ENCODE assay signal across 8 mouse cellular contexts in the genomic region with DNA sequence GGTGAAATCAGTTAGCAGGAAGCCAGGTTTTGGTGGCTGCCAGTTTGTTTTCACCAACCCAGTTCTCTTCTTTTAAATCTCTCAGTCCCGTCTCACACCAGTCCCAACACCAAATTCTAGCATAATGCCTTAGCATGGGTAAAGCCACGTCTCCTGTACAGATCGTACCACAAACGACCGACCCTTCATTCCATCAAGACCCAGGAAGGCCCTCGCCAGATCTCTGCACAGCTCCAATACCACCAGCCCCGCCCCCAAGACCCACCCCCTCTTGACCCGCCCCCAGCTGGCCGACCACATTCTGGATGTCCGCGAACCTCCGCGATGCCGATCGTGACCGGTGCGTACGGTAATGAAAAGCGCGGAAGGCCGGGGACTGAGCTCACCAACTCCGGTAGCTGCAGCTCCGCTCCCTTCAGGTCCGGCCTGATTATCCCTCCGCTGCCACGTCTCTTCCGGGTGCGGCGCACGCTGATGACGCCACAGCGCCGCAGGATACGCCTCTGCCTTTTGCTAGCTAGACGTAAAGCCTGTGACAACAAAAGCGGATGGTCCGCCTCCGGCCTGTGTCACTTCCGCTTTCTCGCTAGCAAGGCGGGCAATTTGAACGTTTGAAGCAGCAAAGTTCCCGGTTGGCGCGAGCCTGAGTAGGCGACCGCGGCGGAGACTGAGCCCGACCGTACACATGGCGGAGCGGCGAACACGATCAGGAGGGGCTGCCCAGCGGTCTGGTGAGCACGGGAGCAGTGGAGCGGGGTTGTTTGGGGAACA. TPM values are rescaled to one million over a fixed set of nuclear protein-coding genes. Genes with fewer than 3 reads are reported as not detected.
DNase-seq lines count a peak whose midpoint lies in the region; ATAC-seq and TF ChIP-seq lines count a peak whose summit lies in the region.

A gene (minus strand): TSS at position 479 of the 771 bp plus-strand sequence.
A gene (plus strand): TSS at position 506 of the 771 bp plus-strand sequence.

- no peaks in the 10 kb centered on the region for H3K9me3 ChIP-seq in G1E (replicated peaks)
- H3K9me3 ChIP-seq in forebrain, embryonic 16.5 days (ENCODE audit: control insufficient read depth, low read length), result no peaks in the 10 kb centered on the region
- H3K9me3 ChIP-seq in lung, embryonic 15.5 days, result no peaks in the 10 kb centered on the region

- WGBS in forebrain, embryonic 16.5 days, result under 1% methylated on average over 58 of the region's 58 CpGs
- WGBS in lung, embryonic 15.5 days, result under 1% methylated on average over 58 of the region's 58 CpGs

- ATAC-seq in G1E (ENCODE audit: extremely low read depth, insufficient number of reproducible peaks, low FRiP score, poor library complexity, severe bottlenecking), result peak; percentile 63
- peak; percentile 93 for ATAC-seq in forebrain, embryonic 16.5 days
- peak; percentile 91 for ATAC-seq in lung, embryonic 15.5 days (ENCODE audit: borderline replicate concordance, extremely low read depth, low FRiP score, low TSS enrichment)

- H3K36me3 ChIP-seq in G1E (replicated peaks), result peaks cover 85% of the 10 kb centered on the region
- H3K36me3 ChIP-seq in forebrain, embryonic 16.5 days (ENCODE audit: control insufficient read depth, insufficient read depth), result peaks cover 13% of the 10 kb centered on the region
- H3K36me3 ChIP-seq in lung, embryonic 15.5 days, result peaks cover 63% of the 10 kb centered on the region

- no peak for TF ChIP-seq CTCF in G1E (IDR thresholded peaks at IDR 0.05; ENCODE audit: low read depth, low read length)

- peak within 1 kb of the TSS; percentile 59 for H3K27ac ChIP-seq in forebrain, embryonic 16.5 days (ENCODE audit: low read length)
- peak within 1 kb of the TSS; percentile 58 for H3K27ac ChIP-seq in lung, embryonic 15.5 days

- peaks cover 60% of the 10 kb centered on the region for H3K4me1 ChIP-seq in G1E (ENCODE audit: insufficient read depth, low read depth, low read length)
- peaks cover 21% of the 10 kb centered on the region for H3K4me1 ChIP-seq in forebrain, embryonic 16.5 days (replicated peaks; ENCODE audit: control insufficient read depth, insufficient read depth, low read length)
- peaks cover 22% of the 10 kb centered on the region for H3K4me1 ChIP-seq in lung, embryonic 15.5 days

- H3K4me2 ChIP-seq in forebrain, embryonic 16.5 days (ENCODE audit: low read length), result peak within 1 kb of the TSS; percentile 91
- peak within 1 kb of the TSS; percentile 83 for H3K4me2 ChIP-seq in lung, embryonic 15.5 days

- H3K9ac ChIP-seq in forebrain, embryonic 16.5 days (replicated peaks; ENCODE audit: low read depth, low read length), result peak within 1 kb of the TSS; percentile 75
- peak within 1 kb of the TSS; percentile 64 for H3K9ac ChIP-seq in lung, embryonic 15.5 days

- peak; percentile 84 for DNase-seq in G1E (ENCODE audit: low spot score)
- peak; percentile 97 to 99 for DNase-seq in cerebellum, adult 18-20 months
- peak; percentile 96 for DNase-seq in heart, postnatal 4 days
- peak; percentile 96 to 97 for DNase-seq in layer of hippocampus, adult 8-10 months (ENCODE audit: low spot score in 2 of 2)
- DNase-seq in ovary, adult 18-20 months (ENCODE audit: low spot score), result peak; percentile 93
- DNase-seq in thymus, postnatal 0 days (ENCODE audit: low spot score), result peak; percentile 99

- no peaks in the 10 kb centered on the region for H3K27me3 ChIP-seq in G1E (ENCODE audit: insufficient read depth, low read length)
- H3K27me3 ChIP-seq in forebrain, embryonic 16.5 days (replicated peaks; ENCODE audit: control insufficient read depth, insufficient read depth, low read length), result no peaks in the 10 kb centered on the region
- H3K27me3 ChIP-seq in lung, embryonic 15.5 days, result no peaks in the 10 kb centered on the region

- peak within 1 kb of the TSS; percentile 93 for H3K4me3 ChIP-seq in G1E (ENCODE audit: low read depth, low read length)
- peak within 1 kb of the TSS; percentile 77 for H3K4me3 ChIP-seq in forebrain, embryonic 16.5 days (replicated peaks; ENCODE audit: low read length)
- peak within 1 kb of the TSS; percentile 62 for H3K4me3 ChIP-seq in lung, embryonic 15.5 days

RNA-seq across cellular contexts. Expression of the first gene that starts in this region (rescaled TPM):
- total RNA-seq in G1E (2014; fragmentation: Nextera tagmentation), result 21.6 and 24.5 TPM in 2 replicates
- 32.8 and 36.1 TPM in 2 replicates for total RNA-seq in G1E (2017)
- 56.3 and 59.9 TPM in 2 replicates for polyA plus RNA-seq in G1E (2012)
- 83.3 and 85.7 TPM in 2 replicates for polyA plus RNA-seq in forebrain, embryonic 16.5 days (2015; fragmentation: Nextera tagmentation; extraction: Ambion mirVana)
- total RNA-seq in heart, postnatal 4 days (2021), result 10 to 100 TPM; 25.8 to 28.3 TPM
- 10 to 100 TPM; 38.8 to 44.1 (median 41.4) TPM for total RNA-seq in layer of hippocampus, adult 8-10 months (2022)
- 74.0 and 78.4 TPM in 2 replicates for polyA plus RNA-seq in lung, embryonic 15.5 days (2015; fragmentation: Nextera tagmentation; extraction: Ambion mirVana)
- 52.1 and 55.3 TPM in 2 replicates for polyA plus RNA-seq in thymus, postnatal 0 days (2015; fragmentation: Nextera tagmentation; extraction: Ambion mirVana)

RNA-seq across cellular contexts. Expression of the second gene that starts in this region (rescaled TPM):
- 24.7 and 45.0 TPM in 2 replicates for total RNA-seq in G1E (2014; fragmentation: Nextera tagmentation)
- 40.5 and 43.3 TPM in 2 replicates for total RNA-seq in G1E (2017)
- polyA plus RNA-seq in G1E (2012), result 14.8 and 17.6 TPM in 2 replicates
- 16.5 and 16.7 TPM in 2 replicates for polyA plus RNA-seq in forebrain, embryonic 16.5 days (2015; fragmentation: Nextera tagmentation; extraction: Ambion mirVana)
- 10 to 100 TPM; 12.8 to 14.8 TPM for total RNA-seq in heart, postnatal 4 days (2021)
- under 1 TPM in 1 of 4 experiments, not detected in 3; 0.31 TPM for total RNA-seq in layer of hippocampus, adult 8-10 months (2022)
- polyA plus RNA-seq in lung, embryonic 15.5 days (2015; fragmentation: Nextera tagmentation; extraction: Ambion mirVana), result 47.2 and 48.1 TPM in 2 replicates
- 53.2 and 53.6 TPM in 2 replicates for polyA plus RNA-seq in thymus, postnatal 0 days (2015; fragmentation: Nextera tagmentation; extraction: Ambion mirVana)

Comparison
In these comparisons a context has a peak if more than half of its experiments do, and no peak if none do; other contexts are left out.
1. Peak in every context shown above with its lines: DNase-seq, ATAC-seq, H3K4me3 ChIP-seq and H3K27ac ChIP-seq.
2. RNA of the second gene that starts in this region (total RNA-seq): 24.7 to 45.0 TPM in G1E and 12.8 to 14.8 TPM in heart, postnatal 4 days; 0.31 TPM in layer of hippocampus, adult 8-10 months; every median in the first group is over 10 times any median in the second.